Mouse (Mus musculus) Patski (cell line): ENCODE data around the gene Nipsnap1. TPM values are rescaled to one million over a fixed set of nuclear protein-coding genes. Genes with fewer than 3 reads are reported as not detected.

ENCODE experiments used
- ATAC-seq: fragments of 100-300 bp; one replicate; pipeline ENCODE4 v1.8.0; 2021
- CTCF ChIA-PET: fragments of 350-600 bp; sonication (Branson Sonifier 250); formaldehyde crosslinking; loops from one replicate; lab custom pipeline; 2022; ENCODE audit warnings: inconsistent platforms; lab: Charles Lee
- POLR2A ChIA-PET: fragments of 350-600 bp; sonication (Branson Sonifier 250); formaldehyde crosslinking; loops from one replicate; lab custom pipeline; 2022; ENCODE audit warnings: antibody characterized with exemption, inconsistent platforms; lab: Charles Lee
- DNase-seq: peaks from one replicate; pipeline ENCODE4 v3.0.0-alpha.2; 2011; ENCODE audit warnings: low read depth, low spot score
- H3K27me3 ChIP-seq: fragments of 371-371 bp; one replicate; pipeline ENCODE4 v1.5.1; 2021
- CTCF ChIP-seq: fragments of 100-300 bp; IDR thresholded peaks from one replicate; pipeline ENCODE4 v1.5.1; 2021
- in situ Hi-C: fragments of 300-500 bp; cut with MboI; formaldehyde crosslinking; loops from 3 replicates; pipeline ENCODE4 v1.11.1; 2018; ENCODE audit warnings: low pct_unique_long_range_greater_than_20kb, mixed read lengths
- polyA plus RNA-seq: library from polyadenylated mRNA; unstranded; gene quantifications from one replicate; pipeline ENCODE4 v1.2.3, GENCODE M21; 2021

Nipsnap1 gene
- polyA plus RNA-seq, 1 experiment from 2014 or later = 94.7 TPM

DNA sequence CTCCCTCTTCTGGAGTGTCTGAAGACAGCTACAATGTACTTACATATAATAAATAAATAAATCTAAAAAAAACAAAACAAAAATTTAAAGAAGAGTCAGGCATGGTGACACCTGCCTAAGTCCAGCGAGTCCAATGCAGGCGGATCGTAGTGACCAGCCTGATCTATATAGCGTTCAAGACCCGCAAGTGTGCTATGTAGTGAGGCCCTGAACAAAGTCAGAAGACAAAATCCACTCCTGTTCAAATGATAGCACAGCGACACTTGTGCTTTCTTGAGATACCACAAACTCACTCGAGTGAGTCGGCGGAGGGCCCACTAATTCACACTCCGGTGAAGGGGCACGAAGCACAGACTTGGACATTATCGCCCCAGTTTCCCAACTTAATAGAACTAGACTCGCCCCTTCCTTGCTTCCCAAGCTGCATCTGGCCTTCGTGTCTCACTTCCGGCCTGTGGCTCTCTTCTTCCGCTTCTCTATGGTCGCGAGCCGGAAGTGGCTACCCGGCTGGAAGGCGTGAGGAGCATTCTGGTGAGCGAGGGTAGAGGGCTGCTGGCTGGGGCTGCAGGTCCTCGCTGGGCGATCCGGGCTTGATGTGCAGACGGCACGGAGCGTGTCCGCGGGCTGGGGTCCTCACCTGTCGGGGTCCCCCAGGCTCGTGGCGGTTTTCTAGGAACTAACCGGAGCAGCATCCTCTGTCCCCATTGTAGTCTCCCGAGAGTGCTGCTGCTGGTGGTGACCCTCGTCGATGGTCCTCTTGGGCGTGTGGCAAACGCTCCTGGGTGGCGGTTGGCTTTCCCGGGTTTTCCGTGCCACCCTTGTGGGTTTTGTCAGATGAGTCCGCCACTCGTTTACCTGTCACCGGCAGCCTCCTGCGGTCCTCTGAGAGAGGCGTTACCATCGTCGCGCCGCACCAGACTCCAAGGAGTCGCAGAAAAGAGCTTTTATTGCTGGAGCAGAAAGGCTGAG lies 21.4 kb downstream of the Nipsnap1 start, which contains the start of gene Thoc5:
Gene Thoc5, plus strand, starts transcription at position 473 of the 969 bp plus-strand sequence.
- in situ Hi-C loops = no loop called here
- CTCF ChIA-PET = interaction anchor here (0.7 to 1.1 kb wide), 2 partner anchors 13 to 18 kb away, joined by 3 read pairs; no protein-coding TSS in a partner anchor
- H3K27me3 ChIP-seq = no peaks in the 10 kb centered on the region

DNA sequence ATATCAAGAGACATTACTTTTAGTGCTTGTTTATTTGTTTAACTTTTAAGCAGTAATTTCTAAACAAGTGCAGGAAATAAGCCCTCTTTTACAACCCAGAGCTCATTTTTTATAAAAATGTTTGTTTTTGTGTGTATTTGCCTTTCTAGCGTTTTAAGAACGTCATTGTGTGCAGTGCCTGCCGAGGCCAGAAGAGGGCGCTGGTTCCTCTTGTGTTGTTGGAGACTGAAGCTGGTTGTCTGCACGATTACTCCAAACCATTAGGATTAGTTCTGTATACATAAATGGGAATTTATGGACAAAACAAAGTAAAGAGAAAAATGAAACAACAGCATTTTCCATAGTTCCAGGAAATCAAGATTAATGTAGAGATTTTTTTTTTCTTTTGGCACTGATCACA lies 26.7 kb downstream of the Nipsnap1 start:
- no peak for DNase-seq
- no peak for ATAC-seq
- in situ Hi-C loops = no loop called here
- ChIA-PET CTCF (interaction anchor here (1.2 to 3.7 kb wide), 4 partner anchors 14 to 83 kb away, joined by 3 to 16 read pairs (median 6); no protein-coding TSS in a partner anchor), POLR2A (no interaction called here)
- no peaks in the 10 kb centered on the region for H3K27me3 ChIP-seq
- peak; percentile 89 for TF ChIP-seq CTCF

More for the DNA sequence above, 21.4 kb downstream of the Nipsnap1 start, which contains the start of gene Thoc5:
- ATAC-seq (peak; percentile 86), DNase-seq (peak; percentile 48)
- TF ChIP-seq CTCF = no peak
- POLR2A ChIA-PET = interaction anchor here (0.6 kb wide), 1 partner anchor 15 kb away, joined by 3 read pairs; no protein-coding TSS in a partner anchor

DNA sequence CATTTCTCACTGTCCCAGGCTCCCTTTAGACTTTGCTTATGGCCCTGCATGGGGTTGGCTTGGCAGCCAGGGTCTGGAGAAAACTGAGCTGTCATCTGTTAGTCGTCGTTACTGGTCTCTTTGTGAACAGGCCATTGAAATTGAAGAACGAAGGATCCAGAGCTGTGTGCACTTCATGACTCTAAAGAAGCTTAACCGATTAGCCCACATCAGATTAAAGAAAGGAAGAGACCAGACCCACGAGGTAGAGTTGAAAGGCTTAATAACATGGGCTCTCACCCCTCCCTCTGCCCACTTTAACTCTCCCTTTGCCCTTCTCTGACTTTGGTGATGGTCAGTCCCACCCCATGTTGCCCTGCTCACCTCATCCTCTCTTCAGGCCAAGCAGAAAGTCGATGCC lies 28.2 kb downstream of the Nipsnap1 start:
- CTCF ChIA-PET = interaction anchor here (1.0 to 3.7 kb wide), 6 partner anchors 9 to 72 kb away, joined by 3 to 16 read pairs (median 5); no protein-coding TSS in a partner anchor
- ATAC-seq (no peak), DNase-seq (no peak)
- in situ Hi-C loops = no loop called here
- TF ChIP-seq CTCF = no peak
- H3K27me3 ChIP-seq = no peaks in the 10 kb centered on the region
- POLR2A ChIA-PET = no interaction called here

DNA sequence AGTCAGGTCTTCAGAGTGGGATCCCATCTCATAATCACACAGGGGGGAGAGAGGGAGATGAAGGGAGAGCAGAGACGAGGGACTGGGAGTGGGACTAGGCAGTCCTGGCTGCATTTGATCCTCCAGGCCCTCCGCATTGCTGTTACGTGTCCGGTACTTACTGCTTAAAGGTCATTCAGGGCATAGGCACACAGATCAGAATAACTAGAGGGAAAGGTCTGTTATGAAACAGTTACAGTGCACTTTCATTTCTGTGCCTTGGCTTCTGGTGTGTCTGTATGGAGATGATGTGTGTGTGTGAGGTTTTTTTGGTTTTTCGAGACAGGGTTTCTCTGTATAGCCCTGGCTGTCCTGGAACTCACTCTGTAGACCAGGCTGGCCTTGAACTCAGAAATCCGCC lies 32.5 kb downstream of the Nipsnap1 start:
- in situ Hi-C loops = no loop called here

DNA sequence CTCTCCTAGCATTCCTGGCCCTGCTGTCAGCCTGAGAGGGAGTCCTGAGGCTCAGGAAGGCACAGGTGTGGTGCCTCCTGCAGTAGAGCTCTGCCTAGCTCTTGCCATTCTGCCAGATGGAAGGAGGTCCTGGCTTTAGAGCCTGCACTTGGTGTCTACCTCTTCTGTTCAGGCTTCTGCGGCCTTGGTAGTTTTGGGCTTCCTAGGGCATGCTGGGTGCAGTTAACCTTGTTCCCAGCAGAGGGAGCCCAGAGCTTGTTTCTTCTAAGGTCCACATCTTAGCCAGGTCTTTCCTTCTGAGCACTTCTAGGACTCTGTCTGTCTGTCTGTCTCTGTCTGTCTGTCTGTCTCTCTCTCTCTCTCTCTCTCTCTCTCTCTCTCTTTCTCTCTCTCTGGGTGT lies 42.3 kb downstream of the Nipsnap1 start:
- no peak for DNase-seq

More for the DNA sequence above, 32.5 kb downstream of the Nipsnap1 start:
- ChIA-PET CTCF (no interaction called here), POLR2A (no interaction called here)
- no peaks in the 10 kb centered on the region for H3K27me3 ChIP-seq
- no peak for TF ChIP-seq CTCF
- ATAC-seq = no peak
- no peak for DNase-seq

DNA sequence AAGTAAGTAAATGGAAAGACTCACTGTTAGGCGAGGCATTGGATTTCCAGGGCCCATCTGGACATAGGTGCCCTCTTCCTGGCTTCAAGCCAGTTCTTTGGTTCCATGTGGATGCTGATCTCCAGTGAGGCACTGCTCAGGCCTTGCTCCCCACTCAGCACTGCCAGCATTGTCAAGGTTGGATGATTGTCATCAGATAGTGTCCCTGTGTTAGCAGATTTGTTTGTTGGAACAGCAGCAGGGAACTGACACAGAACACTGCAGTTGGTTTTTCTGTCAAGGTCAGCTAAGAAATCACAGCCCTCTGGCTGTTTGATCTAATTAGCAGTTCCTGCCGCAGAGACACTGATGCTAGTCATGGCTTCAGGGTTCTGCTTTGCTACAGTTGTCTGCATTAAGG lies 47.5 kb downstream of the Nipsnap1 start:
- ATAC-seq (no peak), DNase-seq (no peak)
- TF ChIP-seq CTCF = no peak
- ChIA-PET CTCF (no interaction called here), POLR2A (no interaction called here)
- H3K27me3 ChIP-seq = no peaks in the 10 kb centered on the region
- in situ Hi-C loops = no loop called here

More for the DNA sequence above, 42.3 kb downstream of the Nipsnap1 start:
- ChIA-PET CTCF (interaction anchor here (0.7 to 4.9 kb wide), 10 partner anchors 9 to 76 kb away, joined by 3 to 20 read pairs (median 3); no protein-coding TSS in a partner anchor), POLR2A (no interaction called here)
- peak; percentile 76 for TF ChIP-seq CTCF
- in situ Hi-C loops = loop anchor here (5.0 kb wide), 1 partner anchor 61 kb away; no protein-coding TSS in a partner anchor
- no peak for ATAC-seq
- no peaks in the 10 kb centered on the region for H3K27me3 ChIP-seq

DNA sequence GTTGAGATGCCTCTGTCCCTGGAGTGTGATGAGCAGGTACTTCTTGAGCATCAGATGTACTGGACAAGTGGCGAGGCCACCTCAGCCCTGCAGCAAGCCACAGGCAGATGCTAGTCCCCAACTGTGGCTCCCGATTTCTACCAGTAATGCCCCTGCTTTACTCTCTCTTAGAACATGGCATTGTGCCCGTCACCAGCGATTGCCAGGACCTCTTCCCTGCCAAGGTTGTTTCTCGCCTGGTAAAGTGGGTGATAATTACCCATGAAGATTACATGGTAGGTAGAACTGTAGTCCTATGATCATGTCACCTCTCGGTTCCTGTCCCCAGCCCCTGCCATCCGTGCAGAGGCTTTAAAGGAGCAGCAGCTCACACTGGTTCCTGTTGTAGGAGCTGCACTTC lies 48.0 kb downstream of the Nipsnap1 start:
- ChIA-PET CTCF (no interaction called here), POLR2A (no interaction called here)
- in situ Hi-C loops = no loop called here
- H3K27me3 ChIP-seq = no peaks in the 10 kb centered on the region
- ATAC-seq = no peak
- TF ChIP-seq CTCF = no peak
- no peak for DNase-seq

DNA sequence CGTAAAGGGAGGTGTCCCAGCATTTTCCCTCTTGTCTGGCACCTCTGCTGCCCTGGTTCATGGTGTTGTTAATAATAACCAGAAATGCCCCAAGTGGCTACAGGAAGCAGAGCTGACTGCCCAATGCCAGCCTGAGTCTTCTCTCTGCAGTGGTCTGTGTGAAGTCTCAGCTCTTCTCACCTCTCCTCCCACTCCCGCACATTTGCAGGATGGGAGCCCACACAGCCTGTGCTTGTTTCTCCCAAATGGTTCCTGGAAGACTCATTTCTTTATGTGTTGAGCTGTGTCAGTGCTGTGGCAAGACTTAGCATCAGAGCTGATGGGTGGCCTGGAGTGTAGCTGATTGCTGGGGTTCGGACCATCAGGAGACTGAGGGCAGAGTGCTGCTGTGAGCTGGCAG lies 53.5 kb downstream of the Nipsnap1 start:
- TF ChIP-seq CTCF = no peak
- H3K27me3 ChIP-seq = no peaks in the 10 kb centered on the region
- DNase-seq = no peak
- ChIA-PET CTCF (interaction anchor here (1.5 kb wide), 1 partner anchor 46 kb away, joined by 5 read pairs; no protein-coding TSS in a partner anchor), POLR2A (no interaction called here)
- in situ Hi-C loops = no loop called here
- ATAC-seq = no peak

DNA sequence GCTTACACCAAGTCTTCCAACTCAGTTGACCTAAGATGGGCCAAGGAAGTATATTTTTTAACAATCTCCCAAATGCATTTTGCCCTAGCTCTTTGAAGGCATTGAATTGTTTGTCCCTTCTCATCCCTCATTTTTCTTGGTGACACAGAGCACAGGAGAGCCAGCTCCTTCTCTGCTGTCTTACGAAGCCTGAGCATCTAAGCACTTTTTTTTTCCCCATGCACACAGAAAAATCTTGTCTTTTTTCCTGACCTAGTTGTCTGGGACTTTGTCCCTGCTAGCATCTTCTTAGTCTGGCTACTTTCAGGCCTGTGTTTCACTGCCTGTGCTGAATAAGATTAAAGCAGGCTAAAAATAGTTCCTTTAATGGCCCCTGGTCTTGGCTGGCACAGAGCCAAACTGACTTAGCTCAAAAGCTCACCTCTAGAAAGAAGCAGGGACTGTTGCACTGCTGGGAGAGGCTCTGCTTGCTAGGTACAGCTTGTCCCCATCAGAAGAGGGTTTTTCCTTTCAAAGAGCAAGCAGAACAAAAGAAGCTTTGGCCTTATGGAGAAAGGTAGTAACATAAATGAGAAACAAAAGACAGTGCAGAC lies 57.4 kb downstream of the Nipsnap1 start:
- ChIA-PET POLR2A (no interaction called here), CTCF (interaction anchor here (0.9 to 1.8 kb wide), 5 partner anchors 11 to 44 kb away, joined by 3 to 5 read pairs (median 3); no protein-coding TSS in a partner anchor)
- no peak for TF ChIP-seq CTCF
- DNase-seq = peak; percentile 74
- no peaks in the 10 kb centered on the region for H3K27me3 ChIP-seq
- in situ Hi-C loops = no loop called here
- no peak for ATAC-seq

DNA sequence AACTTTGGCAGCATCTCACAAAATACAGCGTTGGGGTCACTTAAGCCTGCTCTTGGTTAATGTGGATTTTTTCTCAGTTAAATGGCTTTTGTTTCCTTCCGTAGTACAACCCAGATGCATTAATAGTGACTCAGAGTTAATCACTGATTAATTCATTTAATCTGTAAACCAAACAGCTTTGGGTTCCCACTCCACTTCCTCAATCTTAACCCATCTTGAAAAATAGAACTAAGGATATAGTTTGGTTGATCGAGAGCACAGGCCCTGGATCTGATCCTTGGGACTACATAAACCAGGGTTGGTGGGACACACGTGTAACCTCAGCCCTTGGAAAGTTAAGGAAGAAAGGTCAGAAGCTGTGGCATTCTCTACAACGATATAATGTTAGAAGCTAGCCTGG lies 62.5 kb downstream of the Nipsnap1 start:
- in situ Hi-C loops = no loop called here
- no peaks in the 10 kb centered on the region for H3K27me3 ChIP-seq
- DNase-seq (no peak), ATAC-seq (no peak)
- CTCF ChIA-PET = no interaction called here
- no peak for TF ChIP-seq CTCF
- POLR2A ChIA-PET = interaction anchor here (0.6 to 0.8 kb wide), 2 partner anchors 49 to 143 kb away, joined by 3 to 7 read pairs; no protein-coding TSS in a partner anchor

Other genes starting within 250 kb of the Nipsnap1 start
- gene Ascc2, start 236.2 kb upstream of the Nipsnap1 start, polyA plus RNA-seq = 32.6 TPM
- 842 TPM for gene Uqcr10, start 169.6 kb upstream of the Nipsnap1 start, polyA plus RNA-seq
- gene Zmat5, start 169.3 kb upstream of the Nipsnap1 start, polyA plus RNA-seq = 38.7 TPM
- 0.03 TPM for gene Cabp7, start 127.2 kb upstream of the Nipsnap1 start, polyA plus RNA-seq
- 93.1 TPM for gene Nf2, start 24.4 kb upstream of the Nipsnap1 start, polyA plus RNA-seq
- 44.2 TPM for gene Thoc5, start 21.4 kb downstream of the Nipsnap1 start, polyA plus RNA-seq
- 0.05 TPM for gene Nefh, start 74.1 kb downstream of the Nipsnap1 start, polyA plus RNA-seq
- gene Ap1b1, start 112.9 kb downstream of the Nipsnap1 start, polyA plus RNA-seq = 69.7 TPM
- 2.4 TPM for gene Rasl10a, start 184.2 kb downstream of the Nipsnap1 start, polyA plus RNA-seq
- 56.3 TPM for gene Gas2l1, start 191.4 kb downstream of the Nipsnap1 start, polyA plus RNA-seq
- 35.4 TPM for gene Rhbdd3, start 225.0 kb downstream of the Nipsnap1 start, polyA plus RNA-seq
- gene Ewsr1, start 225.3 kb downstream of the Nipsnap1 start, polyA plus RNA-seq = 420 TPM